ENCODE assay signal across 8 mouse cellular contexts in the genomic region with DNA sequence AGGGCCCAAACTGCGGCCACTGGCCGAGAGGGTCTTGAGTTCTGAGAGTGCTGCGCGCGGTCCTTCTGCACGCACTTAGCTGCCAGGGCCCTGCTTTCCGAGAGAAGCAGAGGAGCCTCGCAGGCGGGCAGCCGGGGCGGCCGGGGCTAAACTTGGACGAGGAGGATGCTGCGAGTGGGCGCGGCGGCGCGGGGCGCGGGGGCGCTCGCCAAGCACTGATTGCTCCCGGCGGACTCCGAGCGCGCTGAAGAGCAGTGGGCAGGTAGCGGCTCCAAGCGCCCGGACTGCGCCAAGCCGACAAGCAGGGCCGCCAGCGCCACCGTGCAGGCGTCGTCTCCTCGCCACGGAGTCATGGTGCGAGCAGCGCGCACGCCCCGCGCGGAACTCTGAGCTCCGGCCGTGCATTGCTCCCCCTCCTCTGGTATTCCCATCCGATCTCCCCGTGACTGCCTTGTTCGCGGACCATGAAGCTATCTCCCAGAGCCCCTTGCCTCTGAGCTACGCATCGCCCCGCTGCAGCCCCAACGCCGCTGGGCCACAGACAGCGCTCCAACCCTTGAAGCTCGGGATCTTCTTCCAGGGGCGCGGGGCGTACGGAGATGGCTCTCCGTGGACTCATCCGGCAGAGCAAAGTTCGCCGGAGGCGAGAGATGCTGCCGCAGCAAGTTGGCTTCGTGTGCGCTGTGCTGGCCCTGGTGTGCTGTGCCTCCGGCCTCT. TPM values are rescaled to one million over a fixed set of nuclear protein-coding genes. Genes with fewer than 3 reads are reported as not detected.
DNase-seq lines count a peak whose midpoint lies in the region; ATAC-seq and TF ChIP-seq lines count a peak whose summit lies in the region.

No protein-coding gene starts in this region.

- H3K36me3 ChIP-seq in ES-E14 (ENCODE audit: control insufficient read depth, insufficient read depth, low read length, poor library complexity, severe bottlenecking), result no peaks in the 10 kb centered on the region
- no peaks in the 10 kb centered on the region for H3K36me3 ChIP-seq in forebrain, postnatal 0 days (ENCODE audit: insufficient read depth)

- in situ Hi-C loops in ES-E14 (cut with MboI; ENCODE audit: low sequenced_read_pairs in 2 of 2, unreplicated experiment in 2 of 2), result no loop called here

- TF ChIP-seq CTCF in cerebellum, adult 2 months (IDR thresholded peaks at IDR 0.05; ENCODE audit: borderline replicate concordance, insufficient read depth, low read depth, low read length), result no peak
- peak; percentile 64 for TF ChIP-seq CTCF in forebrain, postnatal 0 days (IDR thresholded peaks at IDR 0.05; ENCODE audit: low read depth)
- TF ChIP-seq CTCF in lung, adult 2 months (IDR thresholded peaks at IDR 0.05; ENCODE audit: insufficient read depth, low read length), result no peak

- peak; percentile 84 for ATAC-seq in forebrain, postnatal 0 days

- peak; percentile 20 for DNase-seq in ES-E14 (ENCODE audit: low read depth, low spot score)
- DNase-seq in cerebellum, adult 2 months, result peak; percentile 60 to 71
- DNase-seq in forebrain, postnatal 0 days, result peak; percentile 69
- DNase-seq in heart, postnatal 4 days, result peak; percentile 69
- DNase-seq in layer of hippocampus, adult 8-10 months (ENCODE audit: low spot score in 2 of 2), result peak; percentile 50 to 76
- DNase-seq in lung, adult 2 months, result peak; percentile 66
- DNase-seq in ovary, postnatal 10 days (ENCODE audit: low spot score), result peak; percentile 26
- DNase-seq in adipocyte (ENCODE audit: low spot score), result no peak

- peak overlapping the region; percentile 40 for H3K9ac ChIP-seq in ES-E14 (ENCODE audit: insufficient read depth, low read depth, low read length, poor library complexity, severe bottlenecking)
- H3K9ac ChIP-seq in forebrain, postnatal 0 days, result peak overlapping the region; percentile 40

- no peak for TF ChIP-seq POLR2A in cerebellum, adult 2 months (IDR thresholded peaks at IDR 0.05; ENCODE audit: borderline replicate concordance, insufficient read depth, low read length)
- TF ChIP-seq POLR2A in lung, adult 2 months (IDR thresholded peaks at IDR 0.05; ENCODE audit: borderline replicate concordance, extremely low read depth, low read depth, low read length), result no peak

- H3K27me3 ChIP-seq in cerebellum, adult 2 months (ENCODE audit: control insufficient read depth, insufficient read depth, low read length), result peaks cover 2% of the 10 kb centered on the region; the same call in 1 of the 2 replicates
- peaks cover 8% of the 10 kb centered on the region for H3K27me3 ChIP-seq in forebrain, postnatal 0 days (ENCODE audit: insufficient read depth, low read length)

- under 1% methylated on average over 62 of the region's 73 CpGs for WGBS in cerebellum, adult 2 months
- under 1% methylated on average over 73 of the region's 73 CpGs for WGBS in forebrain, postnatal 0 days
- WGBS in lung, adult 2 months, result 1% methylated on average over 72 of the region's 73 CpGs

- H3K27ac ChIP-seq in ES-E14 (ENCODE audit: insufficient read depth, low read depth, low read length, poor library complexity, severe bottlenecking), result no peak overlapping the region
- no peak overlapping the region for H3K27ac ChIP-seq in cerebellum, adult 2 months (ENCODE audit: insufficient read depth, low read length)
- H3K27ac ChIP-seq in forebrain, postnatal 0 days (ENCODE audit: low read depth, low read length), result no peak overlapping the region

- H3K4me2 ChIP-seq in forebrain, postnatal 0 days (ENCODE audit: low read depth), result peak overlapping the region; percentile 100

- no peaks in the 10 kb centered on the region for H3K9me3 ChIP-seq in ES-E14 (ENCODE audit: control insufficient read depth, insufficient read depth, low read depth, low read length)
- no peaks in the 10 kb centered on the region for H3K9me3 ChIP-seq in forebrain, postnatal 0 days (ENCODE audit: low read length)

- H3K4me3 ChIP-seq in ES-E14 (ENCODE audit: insufficient read depth in 1 of 2, low read depth in 1 of 2, low read length in 2 of 2, poor library complexity in 1 of 2, severe bottlenecking in 1 of 2), result peak overlapping the region; percentile 54 to 63
- peak overlapping the region; percentile 43 for H3K4me3 ChIP-seq in cerebellum, adult 2 months (replicated peaks; ENCODE audit: insufficient read depth, low read depth, low read length)
- H3K4me3 ChIP-seq in forebrain, postnatal 0 days (ENCODE audit: low read depth, low read length), result peak overlapping the region; percentile 53
- H3K4me3 ChIP-seq in lung, adult 2 months (replicated peaks; ENCODE audit: extremely low read depth, low read depth, low read length), result peak overlapping the region; percentile 77

- no peaks in the 10 kb centered on the region for H3K4me1 ChIP-seq in ES-E14 (ENCODE audit: control insufficient read depth in 2 of 2, insufficient read depth in 2 of 2, low read length in 2 of 2, poor library complexity in 1 of 2)
- no peaks in the 10 kb centered on the region for H3K4me1 ChIP-seq in cerebellum, adult 2 months (ENCODE audit: control insufficient read depth, insufficient read depth, low read length)
- peaks cover 10% of the 10 kb centered on the region; the same call in 1 of the 2 replicates for H3K4me1 ChIP-seq in forebrain, postnatal 0 days (ENCODE audit: insufficient read depth)
- H3K4me1 ChIP-seq in lung, adult 2 months (ENCODE audit: control insufficient read depth, insufficient read depth, low read length), result no peaks in the 10 kb centered on the region

TF ChIP-seq in ES-E14, 5 proteins besides CTCF, POLR2A, EP300 and RAD21:
- TF ChIP-seq HCFC1 (IDR thresholded peaks at IDR 0.05; ENCODE audit: borderline replicate concordance, insufficient read depth, low read length) (no peak), ZNF384 (IDR thresholded peaks at IDR 0.05; ENCODE audit: low read depth, low read length) (no peak), MAFK (IDR thresholded peaks at IDR 0.05; ENCODE audit: insufficient read depth, low read depth, low read length) (no peak), CHD2 (IDR thresholded peaks at IDR 0.05; ENCODE audit: low read depth, low read length) (no peak), ZC3H11A (IDR thresholded peaks at IDR 0.05; ENCODE audit: borderline replicate concordance, low read depth, low read length) (no peak)

RNA-seq across cellular contexts. Expression of a gene that starts 0.4 kb away (rescaled TPM):
- 0.27 TPM in 1 of 2 replicates, not detected in the other for total RNA-seq in ES-E14 (2012; rRNA removed)
- polyA plus RNA-seq in cerebellum, adult 2 months (2012; rRNA removed), result 3.4 TPM in 2 replicates
- total RNA-seq in forebrain, postnatal 0 days (2014; rRNA removed), result 3.0 and 5.6 TPM in 2 replicates
- polyA plus RNA-seq in forebrain, postnatal 0 days (2015; fragmentation: Nextera tagmentation; extraction: Ambion mirVana), result 1.4 and 2.4 TPM in 2 replicates
- total RNA-seq in heart, postnatal 4 days (2021), result 1 to 10 TPM; 2.5 to 2.9 TPM
- 10 to 100 TPM; 34.2 to 50.2 (median 44.5) TPM for total RNA-seq in layer of hippocampus, adult 8-10 months (2022)
- polyA plus RNA-seq in lung, adult 2 months (2012; rRNA removed), result 20.2 and 25.2 TPM in 2 replicates
